Mouse (Mus musculus) liver, postnatal 0 days (tissue): ENCODE results near the gene Tmem205. TPM values are rescaled to one million over a fixed set of nuclear protein-coding genes. Genes with fewer than 3 reads are reported as not detected.

Experiments
- ATAC-seq: fragments of 200-750 bp; cut with Nextera tagmentation; 2 replicates; pipeline ENCODE4 v1.8.0; 2017; ENCODE audit warnings: mild to moderate bottlenecking, moderate library complexity
- DNase-seq: peaks from one replicate; pipeline ENCODE4 v3.0.0-alpha.2; 2016
- H3K27ac ChIP-seq: fragments of 300-500 bp; sonication (generic); 2 replicates; pipeline ENCODE4 v1.5.1; 2014; ENCODE audit warnings: antibody characterized with exemption, moderate library complexity, mild to moderate bottlenecking, low read depth
- H3K27me3 ChIP-seq: fragments of 300-500 bp; sonication (generic); 2 replicates; pipeline ENCODE4 v1.6.1; 2014; ENCODE audit warnings: low read length, control low read depth, mixed read lengths; ENCODE audit not compliant: insufficient read depth
- H3K36me3 ChIP-seq: fragments of 300-500 bp; sonication (generic); replicated peaks from 2 replicates; pipeline ENCODE4 v1.6.1; 2014; ENCODE audit warnings: mild to moderate bottlenecking, control low read depth, low read length, moderate library complexity, mixed read lengths; ENCODE audit not compliant: insufficient read depth
- H3K4me1 ChIP-seq: fragments of 300-500 bp; sonication (generic); 2 replicates; pipeline ENCODE4 v1.6.1; 2014; ENCODE audit warnings: antibody characterized with exemption, mild to moderate bottlenecking, control low read depth; ENCODE audit not compliant: insufficient read depth
- H3K4me2 ChIP-seq: fragments of 300-500 bp; sonication (generic); 2 replicates; pipeline ENCODE4 v1.6.1; 2014; ENCODE audit warnings: low read depth, mild to moderate bottlenecking, low read length, moderate library complexity, mixed read lengths
- H3K4me3 ChIP-seq: fragments of 300-500 bp; sonication (generic); 2 replicates; pipeline ENCODE4 v1.5.1; 2014; ENCODE audit warnings: low read depth, low read length
- H3K9ac ChIP-seq: fragments of 300-500 bp; sonication (generic); replicated peaks from 2 replicates; pipeline ENCODE4 v1.6.1; 2014; ENCODE audit warnings: mild to moderate bottlenecking, moderate library complexity
- H3K9me3 ChIP-seq: fragments of 300-500 bp; sonication (generic); 2 replicates; pipeline ENCODE4 v1.6.1; 2016; ENCODE audit warnings: mild to moderate bottlenecking, control low read depth, low read length, mixed read lengths
- CTCF ChIP-seq: sonication (generic); IDR thresholded peaks from 2 replicates; pipeline ENCODE4 v1.5.1; 2016; ENCODE audit warnings: antibody characterized with exemption, low read depth
- EP300 ChIP-seq: IDR thresholded peaks from 2 replicates; pipeline ENCODE4 v1.6.1; 2016; ENCODE audit warnings: antibody characterized with exemption, low read depth, mild to moderate bottlenecking
- WGBS: fragments of 180-500 bp; shearing (Covaris S2); extraction: QIAGEN DNeasy Blood & Tissue Kit; methylation state at CpG from one replicate; pipeline ENCODE4 v1.1.7; 2014; ENCODE audit not compliant: insufficient replicate concordance; 5-methylcytosine and 5-hydroxymethylcytosine counted together
- polyA plus RNA-seq: library from polyadenylated mRNA; unstranded; fragments of >200 nt; fragmentation: Nextera tagmentation; extraction: Ambion mirVana; gene quantifications from 2 replicates; pipeline ENCODE4 v1.2.1, GENCODE M21; 2015

Tmem205 gene
- polyA plus RNA-seq, result 222 and 246 TPM in 2 replicates

DNA sequence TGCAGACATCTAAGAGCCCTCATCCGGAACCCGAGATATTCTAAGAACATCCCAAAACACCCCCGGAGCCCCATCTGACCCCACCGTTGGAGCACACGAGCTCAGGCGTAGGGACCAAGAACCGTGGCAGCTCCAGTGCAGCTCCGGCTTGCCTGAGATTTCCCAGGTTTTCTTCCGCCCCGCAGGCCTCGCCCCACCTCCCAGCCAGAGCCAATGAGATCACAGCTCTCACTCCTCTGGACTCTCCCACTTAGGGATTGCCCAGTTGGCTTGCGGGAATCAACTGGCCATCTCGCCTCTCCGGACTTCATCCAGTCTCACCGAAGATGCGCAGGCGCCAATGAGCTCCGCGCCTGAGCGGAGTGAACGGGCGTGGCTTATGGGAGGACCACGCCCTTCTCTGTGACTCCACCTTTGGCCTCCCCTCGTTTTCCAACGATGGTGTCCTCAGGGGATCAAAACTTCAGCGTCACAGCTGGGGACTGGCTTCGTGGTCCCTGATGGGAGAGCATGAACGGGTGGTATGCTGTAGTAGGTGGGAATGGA lies at the start of gene Tmem205, which contains the start of gene Ccdc159:
Tmem205 (minus strand) TSS at position 349 of the 546 bp plus-strand sequence.
Ccdc159 (plus strand) TSS at position 264 of the 546 bp plus-strand sequence.
- Histone ChIP-seq H3K27ac (peak within 1 kb of the TSS; percentile 92), H3K4me1 (peaks cover 30% of the 10 kb centered on the region), H3K9me3 (no peaks in the 10 kb centered on the region), H3K4me2 (peak within 1 kb of the TSS; percentile 72), H3K4me3 (peak within 1 kb of the TSS; percentile 45), H3K36me3 (no peaks in the 10 kb centered on the region), H3K9ac (peak within 1 kb of the TSS; percentile 59), H3K27me3 (no peaks in the 10 kb centered on the region)
- WGBS, result under 1% methylated on average over 28 of the region's 28 CpGs
- peak; percentile 88 for ATAC-seq
- DNase-seq, result peak; percentile 86
- TF ChIP-seq EP300 (peak; percentile 65), CTCF (no peak)

DNA sequence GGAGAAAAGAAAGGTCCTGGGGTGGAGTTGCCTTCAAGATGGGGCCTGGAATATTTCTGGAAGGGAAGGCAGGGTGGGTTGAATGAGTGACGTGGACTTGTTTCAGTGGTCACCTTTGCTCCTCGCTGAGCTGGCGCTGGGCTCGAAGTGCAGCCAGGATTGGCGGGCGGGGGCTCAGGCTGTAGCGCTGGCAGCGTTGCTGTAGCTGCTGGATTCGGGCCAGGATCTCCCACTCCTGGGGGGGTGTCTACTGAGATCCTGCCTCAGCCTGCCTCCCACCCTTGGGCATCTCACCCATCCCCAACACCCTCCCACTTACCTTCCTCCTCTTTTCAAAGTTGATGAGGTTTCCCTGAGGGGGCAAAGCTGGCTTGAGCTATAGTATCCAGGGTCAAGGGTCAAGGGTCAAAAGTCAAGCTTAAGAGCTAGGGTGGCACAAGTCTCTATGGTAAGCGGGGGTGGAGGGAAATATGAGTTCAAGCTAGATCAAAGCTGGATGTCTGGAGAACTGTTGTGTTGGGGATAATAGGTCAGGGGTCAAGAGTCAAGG lies 49.3 kb upstream of the Tmem205 start:
- Histone ChIP-seq H3K9ac (no peak overlapping the region), H3K27ac (no peak overlapping the region), H3K36me3 (no peaks in the 10 kb centered on the region), H3K4me3 (no peak overlapping the region), H3K9me3 (no peaks in the 10 kb centered on the region), H3K27me3 (0 out of 2 replicates have a peak, but pooled peaks cover 6% of the 10 kb centered on the region), H3K4me2 (no peak overlapping the region), H3K4me1 (no peaks in the 10 kb centered on the region)
- TF ChIP-seq EP300, result no peak
- TF ChIP-seq CTCF, result no peak
- 79% methylated on average over 9 of the region's 10 CpGs for WGBS
- ATAC-seq (no peak), DNase-seq (no peak)

DNA sequence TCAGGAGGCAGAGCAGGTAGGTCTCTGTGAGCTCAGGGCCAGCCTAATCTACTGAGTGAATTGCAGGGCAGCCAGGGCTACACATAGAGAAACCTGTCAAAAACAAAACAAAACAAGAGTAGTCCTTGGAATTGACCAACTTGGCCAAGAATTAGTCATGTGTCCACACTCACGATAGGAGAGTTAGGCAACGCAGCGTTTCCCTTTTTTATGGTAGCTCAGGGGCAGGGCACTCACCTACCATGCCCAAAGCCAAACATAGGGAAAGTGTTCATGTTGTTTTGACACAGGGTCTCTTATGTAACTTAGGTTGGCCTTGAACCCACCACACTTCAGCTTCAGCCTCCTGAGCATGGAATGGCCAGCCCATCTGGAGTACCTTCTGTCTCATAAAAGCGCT lies 41.9 kb upstream of the Tmem205 start:
- H3K27ac ChIP-seq, result no peak overlapping the region
- ATAC-seq, result no peak
- DNase-seq, result no peak
- no peaks in the 10 kb centered on the region for H3K27me3 ChIP-seq
- H3K36me3 ChIP-seq, result no peaks in the 10 kb centered on the region
- no peak overlapping the region for H3K4me3 ChIP-seq
- peaks cover under 1% of the 10 kb centered on the region for H3K4me1 ChIP-seq
- WGBS, result 61% methylated on average over 4 of the region's 4 CpGs
- H3K9me3 ChIP-seq, result no peaks in the 10 kb centered on the region
- no peak for TF ChIP-seq CTCF
- TF ChIP-seq EP300, result no peak
- no peak overlapping the region for H3K4me2 ChIP-seq
- H3K9ac ChIP-seq, result no peak overlapping the region

DNA sequence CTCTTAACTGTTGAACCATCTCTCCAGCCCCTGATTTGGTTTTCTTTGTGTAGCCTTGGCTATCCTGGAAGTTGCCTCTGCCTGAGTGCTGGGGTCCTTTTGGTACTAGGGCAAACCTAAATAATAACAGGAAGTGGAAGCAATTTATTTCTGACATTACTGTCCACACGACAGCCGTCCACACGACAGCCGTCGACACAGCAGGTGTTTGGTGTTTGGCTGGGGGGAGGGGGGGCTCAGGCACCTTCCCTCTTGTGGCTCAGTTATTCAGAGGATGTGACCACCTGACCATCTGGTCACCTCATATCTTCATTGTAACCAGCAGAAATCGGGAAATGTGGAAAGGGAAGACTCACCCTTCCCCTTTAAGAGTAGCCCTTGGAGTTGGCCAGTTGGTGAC lies 41.5 kb upstream of the Tmem205 start:
- Histone ChIP-seq H3K4me2 (no peak overlapping the region), H3K9ac (no peak overlapping the region), H3K36me3 (no peaks in the 10 kb centered on the region), H3K27me3 (no peaks in the 10 kb centered on the region), H3K9me3 (no peaks in the 10 kb centered on the region), H3K4me1 (peaks cover 5% of the 10 kb centered on the region), H3K4me3 (no peak overlapping the region), H3K27ac (no peak overlapping the region)
- ATAC-seq (no peak), DNase-seq (no peak)
- WGBS, result 34% methylated on average over 6 of the region's 6 CpGs
- no peak for TF ChIP-seq EP300
- TF ChIP-seq CTCF, result no peak

DNA sequence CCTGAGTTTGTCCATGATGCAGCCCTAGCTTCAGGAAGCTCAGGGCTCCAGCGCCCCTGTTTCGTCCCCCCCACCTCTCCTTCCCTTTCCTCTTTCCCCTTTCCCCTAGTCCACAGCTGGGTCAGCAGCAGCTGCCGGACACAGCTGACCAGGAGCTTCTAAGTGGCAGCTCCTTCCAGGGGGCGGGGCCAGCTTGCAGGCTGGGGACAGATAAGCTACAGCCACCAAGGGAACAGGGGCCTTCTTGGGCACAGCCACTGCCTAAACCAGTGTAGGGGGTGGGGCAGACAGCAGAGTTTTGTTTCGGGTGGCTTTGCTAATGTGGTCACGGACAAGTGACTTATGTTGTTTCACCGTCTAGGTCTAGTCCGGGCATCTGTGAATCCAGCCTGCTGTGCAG lies 36.1 kb upstream of the Tmem205 start, which contains the start of gene Epor:
Epor (minus strand) TSS at position 90 of the 400 bp plus-strand sequence.
- Histone ChIP-seq H3K9me3 (no peaks in the 10 kb centered on the region), H3K9ac (peak within 1 kb of the TSS; percentile 70), H3K4me1 (peaks cover 32% of the 10 kb centered on the region), H3K27ac (peak within 1 kb of the TSS; percentile 81), H3K4me3 (peak within 1 kb of the TSS; percentile 74), H3K27me3 (0 out of 2 replicates have a peak, but pooled peaks cover 11% of the 10 kb centered on the region), H3K36me3 (peaks cover 30% of the 10 kb centered on the region), H3K4me2 (peak within 1 kb of the TSS; percentile 71)
- ATAC-seq, result peak; percentile 66
- peak; percentile 84 for DNase-seq
- no peak for TF ChIP-seq CTCF
- peak; percentile 51; the same call in 1 of the 2 replicates for TF ChIP-seq EP300
- 21% methylated on average over 7 of the region's 8 CpGs for WGBS

DNA sequence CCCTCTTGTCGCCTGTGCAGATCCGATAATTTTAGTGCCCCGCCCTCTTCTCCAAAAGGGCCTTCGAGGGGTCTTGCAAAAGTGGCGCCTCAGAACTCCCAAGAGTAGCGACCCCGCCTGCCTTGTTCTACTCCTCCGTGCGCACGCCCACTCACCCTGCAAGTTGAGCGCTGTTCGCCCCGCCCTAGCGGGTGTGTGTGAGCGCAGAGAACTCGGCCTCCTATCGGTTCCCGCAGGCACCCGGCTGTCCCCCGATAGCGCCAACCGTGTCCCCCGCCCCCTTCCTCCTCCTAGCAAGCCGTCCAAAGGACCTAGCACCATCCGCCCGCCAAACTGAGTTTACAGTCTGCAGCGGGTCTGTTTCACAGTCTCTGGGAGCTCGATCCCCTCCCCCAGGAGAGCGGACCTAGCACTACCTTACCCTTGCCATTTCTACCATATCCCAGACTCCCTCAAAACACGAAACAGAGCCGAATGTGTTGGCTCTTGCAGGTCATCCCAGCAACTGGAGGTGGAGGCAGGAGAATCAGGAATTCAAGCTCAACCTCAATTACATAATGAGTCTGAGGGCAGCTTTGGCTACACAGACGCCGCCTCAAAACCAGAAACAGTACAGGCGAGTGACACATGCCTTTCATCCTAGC lies 35.2 kb upstream of the Tmem205 start:
- peak; percentile 94 for DNase-seq
- TF ChIP-seq CTCF (peak; percentile 36; the same call in 1 of the 2 replicates), EP300 (peak; percentile 93)
- Histone ChIP-seq H3K27me3 (0 out of 2 replicates have a peak, but pooled peaks cover 11% of the 10 kb centered on the region), H3K4me3 (peak overlapping the region; percentile 74), H3K9me3 (no peaks in the 10 kb centered on the region), H3K9ac (peak overlapping the region; percentile 70), H3K36me3 (peaks cover 32% of the 10 kb centered on the region), H3K4me1 (peaks cover 32% of the 10 kb centered on the region), H3K27ac (peak overlapping the region; percentile 81), H3K4me2 (peak overlapping the region; percentile 71)
- WGBS, result 3% methylated on average over 34 of the region's 34 CpGs
- peak; percentile 93 for ATAC-seq
